Mouse (Mus musculus): Measurements from ENCODE around the gene Slc35f4. TPM values are rescaled to one million over a fixed set of nuclear protein-coding genes. Genes with fewer than 3 reads are reported as not detected.
"Not testable (repeated sequence)": the region's sequence is repeated elsewhere in the genome, so short reads cannot be mapped to it uniquely, and the experiment has no call there.

The Slc35f4 gene
- polyA plus RNA-seq, 1 experiment from 2014 or later: 0.13 TPM

GRCm38 (mm10) chr14:49300981-49301619, 224.7 kb downstream of the Slc35f4 start:
- H3K4me3 ChIP-seq: no peak overlapping the region
- no peaks in the 10 kb centered on the region for H3K36me3 ChIP-seq
- H3K9me3 ChIP-seq: no peaks in the 10 kb centered on the region
- 55% methylated on average over 8 of the region's 8 CpGs for WGBS
- no peaks in the 10 kb centered on the region for H3K27me3 ChIP-seq
- H3K9ac ChIP-seq: no peak overlapping the region
- H3K4me1 ChIP-seq: peaks cover 5% of the 10 kb centered on the region; the same call in 1 of the 2 replicates
- no peak overlapping the region for H3K4me2 ChIP-seq (replicated peaks)
- ATAC-seq (ENCODE audit: low FRiP score, low read depth): no peak
- no peak overlapping the region for H3K27ac ChIP-seq

DNA sequence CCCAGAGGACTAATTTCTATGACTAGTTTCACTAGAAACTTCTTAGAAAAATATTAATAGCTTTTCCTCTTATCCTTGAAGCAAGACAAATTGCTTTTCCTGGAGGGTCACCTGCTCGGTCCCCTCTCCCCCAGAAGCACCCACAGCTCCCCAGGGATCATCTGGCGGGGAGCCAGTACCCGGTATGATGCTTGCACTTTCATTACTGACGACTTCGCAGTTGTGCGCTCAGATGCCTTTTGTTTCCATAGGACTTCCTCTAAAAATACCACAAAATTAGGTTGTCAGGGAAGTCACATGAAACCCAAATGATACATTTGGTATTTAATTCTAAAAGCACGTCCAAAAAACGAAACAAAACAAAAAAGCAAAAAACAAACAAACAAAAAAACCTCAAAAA, 225.5 kb downstream of the Slc35f4 start:
- Histone ChIP-seq H3K36me3 (no peaks in the 10 kb centered on the region), H3K27ac (no peak overlapping the region), H3K4me3 (no peak overlapping the region), H3K9me3 (no peaks in the 10 kb centered on the region), H3K9ac (no peak overlapping the region), H3K4me1 (no peaks in the 10 kb centered on the region), H3K27me3 (no peaks in the 10 kb centered on the region), H3K4me2 (replicated peaks) (no peak overlapping the region)
- 73% methylated on average over 8 of the region's 8 CpGs for WGBS
- ATAC-seq (ENCODE audit: low FRiP score, low read depth): no peak

DNA sequence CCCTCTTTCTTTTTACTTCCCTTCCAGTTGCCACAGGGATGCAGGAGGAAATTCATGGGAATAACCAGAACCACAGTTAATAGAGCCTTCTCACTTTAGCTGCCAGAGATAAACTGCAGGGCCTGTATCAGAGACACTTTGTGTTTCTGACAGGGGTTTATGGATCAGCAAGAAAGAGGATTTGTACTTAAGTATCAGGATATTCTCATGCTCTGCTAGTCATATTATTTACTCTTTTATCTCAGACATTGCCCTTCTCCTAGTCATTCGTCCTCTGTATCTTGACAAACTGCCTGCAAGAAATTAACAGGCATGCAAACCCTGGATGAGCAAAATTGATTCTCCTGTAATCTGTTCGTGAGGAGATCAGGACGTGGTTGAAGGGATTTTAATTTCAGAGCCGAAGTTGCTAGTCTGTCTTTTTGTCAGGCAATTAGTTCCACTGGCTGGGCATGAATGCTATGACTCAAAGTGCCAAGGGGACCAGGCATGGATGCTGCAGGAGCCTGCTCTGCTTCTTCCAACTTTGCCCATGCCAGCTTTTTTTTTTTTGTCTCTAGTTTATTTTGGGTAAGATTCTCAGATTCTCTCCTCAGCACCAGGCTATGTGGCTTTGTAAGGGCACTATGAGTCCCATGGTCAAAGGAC, 231.9 kb downstream of the Slc35f4 start:
- ATAC-seq (ENCODE audit: low FRiP score, low read depth): no peak
- WGBS: 62% methylated on average over 4 of the region's 4 CpGs

GRCm38 (mm10) chr14:49290029-49290745, 235.7 kb downstream of the Slc35f4 start:
- Histone ChIP-seq H3K4me2 (replicated peaks) (no peak overlapping the region), H3K27ac (no peak overlapping the region), H3K4me1 (no peaks in the 10 kb centered on the region), H3K36me3 (no peaks in the 10 kb centered on the region), H3K4me3 (no peak overlapping the region), H3K9ac (no peak overlapping the region), H3K9me3 (no peaks in the 10 kb centered on the region), H3K27me3 (no peaks in the 10 kb centered on the region)
- 88% methylated on average over 3 of the region's 3 CpGs for WGBS
- no peak for ATAC-seq (ENCODE audit: low FRiP score, low read depth)

More for the DNA sequence above, 231.9 kb downstream of the Slc35f4 start:
- Histone ChIP-seq H3K4me2 (replicated peaks) (no peak overlapping the region), H3K9me3 (no peaks in the 10 kb centered on the region), H3K9ac (no peak overlapping the region), H3K4me3 (no peak overlapping the region), H3K36me3 (no peaks in the 10 kb centered on the region), H3K4me1 (no peaks in the 10 kb centered on the region), H3K27ac (no peak overlapping the region), H3K27me3 (no peaks in the 10 kb centered on the region)

DNA sequence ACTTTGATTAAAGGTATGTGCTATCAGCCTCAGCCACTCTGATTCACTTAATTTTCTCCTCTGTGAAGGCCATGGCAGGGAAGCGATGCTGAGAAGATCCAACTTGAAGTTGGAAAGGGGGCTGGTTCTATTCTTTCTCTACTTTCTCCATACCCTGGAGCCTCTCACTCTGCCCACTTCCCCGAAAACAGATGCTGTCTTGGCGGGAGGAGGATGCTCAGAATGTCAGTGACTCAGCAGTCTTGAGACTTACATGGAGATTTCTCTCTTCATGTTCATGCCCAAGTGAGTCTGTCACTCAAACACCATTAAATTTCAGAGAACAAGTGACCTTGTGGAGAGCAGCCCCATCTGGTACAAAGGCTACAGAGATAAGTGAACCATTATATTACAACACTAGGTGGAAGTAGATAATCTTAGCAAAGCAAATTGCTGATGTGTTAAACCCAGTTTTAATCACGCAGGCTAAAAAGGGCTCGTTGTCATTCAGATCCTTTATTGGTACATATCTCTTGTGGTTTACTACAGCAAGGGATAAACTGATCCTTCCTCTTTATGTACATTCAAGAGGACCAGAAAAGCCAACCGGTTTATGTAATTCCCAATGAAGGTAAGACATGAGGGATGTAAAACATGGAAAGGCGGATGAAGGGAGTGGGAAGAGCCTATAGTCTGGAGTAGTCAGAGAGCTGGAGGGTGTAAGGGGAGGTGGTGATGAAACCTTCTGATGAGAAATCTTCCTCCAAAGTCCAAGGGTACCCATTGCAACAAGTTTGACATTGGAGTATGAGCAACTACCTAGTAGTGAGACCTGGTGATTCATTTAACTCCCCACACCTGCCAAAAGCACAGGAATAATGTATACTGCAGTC, 241.8 kb downstream of the Slc35f4 start:
- no peaks in the 10 kb centered on the region for H3K36me3 ChIP-seq
- no peak overlapping the region for H3K27ac ChIP-seq
- no peak overlapping the region for H3K4me2 ChIP-seq (replicated peaks)
- H3K9ac ChIP-seq: no peak overlapping the region
- no peaks in the 10 kb centered on the region for H3K27me3 ChIP-seq
- H3K4me3 ChIP-seq: no peak overlapping the region
- H3K4me1 ChIP-seq: no peaks in the 10 kb centered on the region
- 85% methylated on average over 7 of the region's 7 CpGs for WGBS
- no peak for ATAC-seq (ENCODE audit: low FRiP score, low read depth)
- H3K9me3 ChIP-seq: no peaks in the 10 kb centered on the region

- 69% methylated on average over 6 of the region's 6 CpGs for WGBS
- no peak for ATAC-seq (ENCODE audit: low FRiP score, low read depth)
- Histone ChIP-seq H3K36me3 (no peaks in the 10 kb centered on the region), H3K4me1 (no peaks in the 10 kb centered on the region), H3K27me3 (no peaks in the 10 kb centered on the region), H3K9me3 (no peaks in the 10 kb centered on the region), H3K27ac (no peak overlapping the region), H3K9ac (no peak overlapping the region), H3K4me2 (replicated peaks) (no peak overlapping the region), H3K4me3 (no peak overlapping the region)
These were observed 247.0 kb downstream of the Slc35f4 start for GRCm38 (mm10) chr14:49278880-49279279.

DNA sequence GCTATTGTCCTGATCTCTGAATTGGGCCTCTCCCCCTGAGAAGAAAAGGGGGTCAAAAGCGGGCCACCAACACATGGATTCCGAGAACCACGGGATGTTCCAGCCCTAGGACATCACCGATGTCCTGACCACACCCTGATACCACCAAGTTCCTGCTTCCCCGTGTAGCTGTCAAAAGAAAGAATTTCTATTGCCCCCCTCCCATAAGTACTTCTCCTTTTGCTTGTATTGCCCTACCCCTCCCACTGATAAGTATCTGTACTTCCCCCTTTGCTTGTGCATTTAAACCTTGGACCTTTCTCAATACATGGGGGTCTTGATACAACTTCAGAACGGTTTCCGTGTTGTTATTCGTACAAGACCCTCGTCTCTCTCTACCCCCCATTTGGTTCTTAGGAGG, 247.4 kb downstream of the Slc35f4 start:
- not testable (repeated sequence) for H3K4me1 ChIP-seq; H3K9me3 ChIP-seq; H3K9ac ChIP-seq; H3K27ac ChIP-seq; ATAC-seq (ENCODE audit: low FRiP score, low read depth); H3K27me3 ChIP-seq; H3K4me2 ChIP-seq (replicated peaks); H3K4me3 ChIP-seq; H3K36me3 ChIP-seq
- WGBS: 90% methylated on average over 9 of the region's 9 CpGs

- WGBS: 51% methylated on average over 3 of the region's 3 CpGs
- no peak overlapping the region for H3K27ac ChIP-seq
- no peaks in the 10 kb centered on the region for H3K4me1 ChIP-seq
- H3K27me3 ChIP-seq: no peaks in the 10 kb centered on the region
- H3K36me3 ChIP-seq: no peaks in the 10 kb centered on the region
- ATAC-seq (ENCODE audit: low FRiP score, low read depth): no peak
- no peak overlapping the region for H3K4me2 ChIP-seq (replicated peaks)
- no peaks in the 10 kb centered on the region for H3K9me3 ChIP-seq
- H3K9ac ChIP-seq: no peak overlapping the region
- no peak overlapping the region for H3K4me3 ChIP-seq
These were observed 248.2 kb downstream of the Slc35f4 start for GRCm38 (mm10) chr14:49277642-49278041.

DNA sequence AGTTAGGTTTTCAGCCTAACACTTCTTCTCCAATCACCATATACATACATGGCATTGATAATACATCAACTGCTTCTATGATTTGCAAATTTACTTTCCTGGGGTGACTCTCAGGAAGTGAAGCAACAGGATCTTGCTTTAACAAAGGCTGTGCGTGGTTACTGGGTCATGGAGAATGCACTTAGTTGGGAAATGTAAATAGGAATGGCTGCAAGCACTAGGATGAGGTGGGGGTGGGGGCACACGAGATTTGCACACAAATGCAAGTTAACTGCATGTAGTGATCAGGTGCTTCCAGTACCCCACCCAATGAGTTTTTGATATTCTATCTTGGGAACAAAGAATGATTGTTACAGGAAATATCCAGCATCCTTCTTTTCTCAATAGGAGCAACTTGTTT, 250.5 kb downstream of the Slc35f4 start:
- no peak for ATAC-seq (ENCODE audit: low FRiP score, low read depth)
- 42% methylated on average over 2 of the region's 2 CpGs for WGBS

GRCm38 (mm10) chr14:49265286-49266002, 260.4 kb downstream of the Slc35f4 start:
- Histone ChIP-seq H3K4me2 (replicated peaks) (no peak overlapping the region), H3K9me3 (no peaks in the 10 kb centered on the region), H3K36me3 (no peaks in the 10 kb centered on the region), H3K4me1 (no peaks in the 10 kb centered on the region), H3K9ac (no peak overlapping the region), H3K4me3 (no peak overlapping the region), H3K27me3 (no peaks in the 10 kb centered on the region), H3K27ac (no peak overlapping the region)
- 74% methylated on average over 5 of the region's 5 CpGs for whole genome bisulfite sequencing
- no peak for ATAC-seq (ENCODE audit: low FRiP score, low read depth)

More for the DNA sequence above, 250.5 kb downstream of the Slc35f4 start:
- H3K4me3 ChIP-seq: no peak overlapping the region
- H3K4me1 ChIP-seq: no peaks in the 10 kb centered on the region
- H3K9ac ChIP-seq: no peak overlapping the region
- H3K9me3 ChIP-seq: no peaks in the 10 kb centered on the region
- no peaks in the 10 kb centered on the region for H3K36me3 ChIP-seq
- H3K27me3 ChIP-seq: no peaks in the 10 kb centered on the region
- no peak overlapping the region for H3K27ac ChIP-seq
- H3K4me2 ChIP-seq (replicated peaks): no peak overlapping the region

Measured in limb, embryonic 13.5 days (tissue).